Mouse (Mus musculus) midbrain, postnatal 0 days (tissue): ENCODE data around the gene R3hdm2. TPM values are rescaled to one million over a fixed set of nuclear protein-coding genes. Genes with fewer than 3 reads are reported as not detected.

Experiments used
- ATAC-seq: fragments of 200-750 bp; cut with Nextera tagmentation; 2 replicates; pipeline ENCODE4 v1.8.0; 2017; ENCODE audit warnings: moderate number of reproducible peaks, mild to moderate bottlenecking, moderate TSS enrichment, moderate library complexity; ENCODE audit not compliant: low FRiP score
- DNase-seq: peaks from one replicate; pipeline ENCODE4 v3.0.0-alpha.2; 2015; ENCODE audit warnings: low spot score
- H3K27ac ChIP-seq: fragments of 300-500 bp; sonication (generic); 2 replicates; pipeline ENCODE4 v1.5.1; 2014; ENCODE audit warnings: low read depth, mild to moderate bottlenecking, low read length, mixed read lengths
- H3K27me3 ChIP-seq: fragments of 300-500 bp; sonication (generic); 2 replicates; pipeline ENCODE4 v1.6.1; 2014; ENCODE audit warnings: low read length, control low read depth, mixed read lengths; ENCODE audit not compliant: insufficient read depth
- H3K36me3 ChIP-seq: fragments of 300-500 bp; sonication (generic); 2 replicates; pipeline ENCODE4 v1.6.1; 2014; ENCODE audit warnings: low read length, control low read depth, mixed read lengths; ENCODE audit not compliant: insufficient read depth
- H3K4me1 ChIP-seq: fragments of 300-500 bp; sonication (generic); 2 replicates; pipeline ENCODE4 v1.6.1; 2014; ENCODE audit warnings: mild to moderate bottlenecking, control low read depth, antibody characterized with exemption, low read length, mixed read lengths; ENCODE audit not compliant: insufficient read depth
- H3K4me2 ChIP-seq: fragments of 300-500 bp; sonication (generic); 2 replicates; pipeline ENCODE4 v1.6.1; 2014; ENCODE audit warnings: low read depth, mild to moderate bottlenecking, low read length, mixed read lengths; ENCODE audit not compliant: poor library complexity, severe bottlenecking
- H3K4me3 ChIP-seq: fragments of 300-500 bp; sonication (generic); 2 replicates; pipeline ENCODE4 v1.5.1; 2014; ENCODE audit warnings: low read depth, mild to moderate bottlenecking, low read length, moderate library complexity
- H3K9ac ChIP-seq: fragments of 300-500 bp; sonication (generic); replicated peaks from 2 replicates; pipeline ENCODE4 v1.6.1; 2014; ENCODE audit warnings: mild to moderate bottlenecking, low read length, moderate library complexity, mixed read lengths; ENCODE audit not compliant: poor library complexity, severe bottlenecking
- H3K9me3 ChIP-seq: fragments of 300-500 bp; sonication (generic); 2 replicates; pipeline ENCODE4 v1.6.1; 2016; ENCODE audit warnings: low read length, control low read depth
- CTCF ChIP-seq: IDR thresholded peaks from 2 replicates; pipeline ENCODE4 v1.5.1; 2016; ENCODE audit warnings: antibody characterized with exemption, mild to moderate bottlenecking
- WGBS: fragments of 180-500 bp; shearing (Covaris S2); extraction: QIAGEN DNeasy Blood & Tissue Kit; methylation state at CpG from one replicate; pipeline ENCODE4 v1.1.7; 2014; 5-methylcytosine and 5-hydroxymethylcytosine counted together
- polyA plus RNA-seq: library from polyadenylated mRNA; unstranded; fragments of >200 nt; fragmentation: Nextera tagmentation; extraction: Ambion mirVana; gene quantifications from 2 replicates; pipeline ENCODE4 v1.2.1, GENCODE M21; 2015
- total RNA-seq: library from RNA; depleted of rRNA; stranded (reverse); fragments of >200 nt; gene quantifications from 2 replicates; pipeline ENCODE4 v1.2.3, GENCODE M21; 2014

Gene R3hdm2
- total and polyA plus RNA-seq, 2 experiments from 2014 or later = 40.0 to 52.0 TPM

DNA sequence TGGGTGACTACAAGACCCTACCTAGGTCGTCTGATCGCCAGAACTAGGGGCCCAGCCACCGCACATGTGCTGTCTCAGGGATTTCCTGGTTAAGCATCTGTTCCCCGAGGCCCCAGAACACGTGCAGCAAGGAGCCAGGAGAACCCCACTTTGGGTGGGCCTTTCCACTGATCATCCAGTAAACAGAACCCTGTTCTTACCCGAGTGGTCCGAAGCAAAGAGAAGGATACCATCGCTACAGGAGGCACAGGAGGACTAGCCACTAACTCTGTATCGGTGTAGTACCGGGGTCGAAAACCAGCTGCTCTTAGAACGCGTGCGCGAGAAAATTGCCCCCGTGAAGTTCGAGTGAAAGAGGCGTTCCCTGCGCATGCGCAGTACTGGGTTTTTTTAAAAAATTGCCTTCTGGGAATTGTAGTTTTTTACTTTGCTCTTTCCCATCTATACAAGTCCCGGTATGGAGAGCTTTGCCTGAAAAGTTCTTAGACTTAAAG lies 142.0 kb downstream of the R3hdm2 start, which contains the start of gene Shmt2:
Shmt2 (minus strand) TSS at position 357 of the 494 bp plus-strand sequence.
- no peak within 1 kb of the TSS for H3K27ac ChIP-seq
- H3K36me3 ChIP-seq = peaks cover 19% of the 10 kb centered on the region
- H3K4me3 ChIP-seq = peak within 1 kb of the TSS; percentile 51
- no peak for TF ChIP-seq CTCF
- ATAC-seq (peak; percentile 53; the same call in 1 of the 2 replicates), DNase-seq (peak; percentile 98)
- peak within 1 kb of the TSS; percentile 88 for H3K4me2 ChIP-seq
- WGBS = under 1% methylated on average over 21 of the region's 21 CpGs
- H3K9me3 ChIP-seq = no peaks in the 10 kb centered on the region
- peaks cover 8% of the 10 kb centered on the region; the same call in 1 of the 2 replicates for H3K4me1 ChIP-seq
- peaks cover 8% of the 10 kb centered on the region; the same call in 1 of the 2 replicates for H3K27me3 ChIP-seq
- peak within 1 kb of the TSS; percentile 56 for H3K9ac ChIP-seq

DNA sequence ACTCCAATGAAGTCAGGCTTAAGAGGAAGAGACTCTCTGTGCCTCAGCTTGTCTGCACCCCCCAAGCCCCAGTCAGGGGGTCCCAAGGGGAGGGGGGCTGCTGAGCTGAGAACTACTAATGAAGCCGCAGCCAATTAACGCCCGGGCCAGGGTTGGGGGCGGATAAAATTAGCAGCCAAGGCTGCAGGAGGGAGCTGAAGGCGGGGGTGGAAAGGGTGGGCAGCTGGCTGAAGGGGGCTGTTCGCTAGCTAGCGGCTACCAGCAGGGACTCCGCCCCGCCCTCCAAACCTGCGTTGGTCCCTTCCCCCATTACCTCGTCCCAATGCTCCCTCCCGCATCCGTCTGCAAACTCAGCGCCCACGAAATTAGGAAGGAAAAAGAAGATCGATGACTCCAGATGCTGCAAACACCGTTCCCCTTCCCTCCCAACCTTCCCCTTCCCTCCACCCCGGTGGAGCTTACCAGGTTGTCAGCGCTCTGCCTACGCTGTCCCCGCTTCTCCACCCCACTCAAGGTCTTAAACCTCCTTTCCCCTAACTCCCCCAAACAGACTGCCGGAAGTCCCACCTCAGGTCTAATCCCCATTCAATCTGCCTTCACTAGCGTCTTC lies 144.6 kb downstream of the R3hdm2 start:
- H3K4me1 ChIP-seq = peaks cover 8% of the 10 kb centered on the region
- H3K27me3 ChIP-seq = peaks cover 8% of the 10 kb centered on the region; the same call in 1 of the 2 replicates
- H3K4me3 ChIP-seq = no peak overlapping the region
- no peak for TF ChIP-seq CTCF
- ATAC-seq = no peak
- H3K9me3 ChIP-seq = no peaks in the 10 kb centered on the region
- no peak overlapping the region for H3K27ac ChIP-seq
- 4% methylated on average over 23 of the region's 23 CpGs for WGBS
- H3K36me3 ChIP-seq = 0 out of 2 replicates have a peak, but pooled peaks cover 4% of the 10 kb centered on the region
- no peak overlapping the region for H3K9ac ChIP-seq
- no peak overlapping the region; the same call in 1 of the 2 replicates for H3K4me2 ChIP-seq
- DNase-seq = no peak

DNA sequence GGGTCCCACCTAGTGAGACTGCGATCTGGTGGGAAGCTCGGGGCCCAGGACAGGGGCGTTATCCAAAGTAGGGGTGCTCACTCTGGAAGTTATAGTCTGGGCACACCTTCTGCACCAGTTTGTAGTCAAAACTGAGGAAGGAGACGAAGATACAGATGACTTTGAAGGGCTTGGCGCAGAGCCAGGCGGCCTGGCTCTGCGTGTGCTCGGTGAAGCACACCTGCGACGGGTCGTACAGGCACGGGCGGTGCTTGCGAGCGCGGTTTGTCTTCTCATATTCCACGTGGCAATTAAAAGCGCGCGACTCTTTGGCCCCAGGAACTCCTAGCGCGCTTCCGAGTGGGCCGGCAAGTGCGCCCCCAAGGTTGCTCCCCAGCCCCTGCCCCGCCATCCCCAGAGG lies 145.9 kb downstream of the R3hdm2 start:
- ATAC-seq = no peak
- H3K9ac ChIP-seq = no peak overlapping the region
- WGBS = 6% methylated on average over 26 of the region's 26 CpGs

DNA sequence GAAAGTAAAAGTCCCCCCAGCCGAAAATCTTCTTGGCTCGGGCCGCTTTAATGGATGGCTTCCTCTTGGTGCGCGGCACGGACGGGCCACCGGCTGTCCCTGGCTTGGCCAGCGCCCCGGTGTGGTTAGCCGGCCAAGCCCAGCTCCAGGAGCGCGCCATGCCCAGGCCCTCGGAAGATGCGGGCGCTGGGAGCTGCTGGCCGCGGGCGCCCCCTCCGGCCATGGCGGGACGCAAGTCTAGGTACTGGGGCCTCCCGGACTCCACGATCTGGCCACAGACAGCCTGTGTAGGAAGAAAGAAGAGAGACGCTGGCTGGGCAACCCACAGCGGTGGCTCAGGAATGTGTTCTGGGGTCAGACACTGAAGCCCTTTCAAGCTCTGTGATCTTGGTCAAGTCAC lies 146.6 kb downstream of the R3hdm2 start:
- Histone ChIP-seq H3K4me3 (peak overlapping the region; percentile 1; the same call in 1 of the 2 replicates), H3K9me3 (no peaks in the 10 kb centered on the region), H3K36me3 (no peaks in the 10 kb centered on the region), H3K4me2 (peak overlapping the region; percentile 30; the same call in 1 of the 2 replicates), H3K27me3 (peaks cover 14% of the 10 kb centered on the region; the same call in 1 of the 2 replicates), H3K9ac (peak overlapping the region; percentile 33; the same call in 1 of the 2 replicates), H3K27ac (peak overlapping the region; percentile 55; the same call in 1 of the 2 replicates), H3K4me1 (peaks cover 10% of the 10 kb centered on the region)
- WGBS = 5% methylated on average over 24 of the region's 26 CpGs
- TF ChIP-seq CTCF = peak; percentile 60
- no peak for ATAC-seq
- DNase-seq = peak; percentile 60

More for the DNA sequence above, 145.9 kb downstream of the R3hdm2 start:
- TF ChIP-seq CTCF = no peak
- H3K36me3 ChIP-seq = no peaks in the 10 kb centered on the region
- H3K4me2 ChIP-seq = 0 out of 2 replicates have a peak overlapping the region, but pooled peaks have one; percentile 30
- peaks cover 8% of the 10 kb centered on the region; the same call in 1 of the 2 replicates for H3K27me3 ChIP-seq
- H3K27ac ChIP-seq = no peak overlapping the region
- no peak for DNase-seq
- H3K4me1 ChIP-seq = peaks cover 12% of the 10 kb centered on the region
- H3K4me3 ChIP-seq = peak overlapping the region; percentile 1; the same call in 1 of the 2 replicates
- H3K9me3 ChIP-seq = no peaks in the 10 kb centered on the region

DNA sequence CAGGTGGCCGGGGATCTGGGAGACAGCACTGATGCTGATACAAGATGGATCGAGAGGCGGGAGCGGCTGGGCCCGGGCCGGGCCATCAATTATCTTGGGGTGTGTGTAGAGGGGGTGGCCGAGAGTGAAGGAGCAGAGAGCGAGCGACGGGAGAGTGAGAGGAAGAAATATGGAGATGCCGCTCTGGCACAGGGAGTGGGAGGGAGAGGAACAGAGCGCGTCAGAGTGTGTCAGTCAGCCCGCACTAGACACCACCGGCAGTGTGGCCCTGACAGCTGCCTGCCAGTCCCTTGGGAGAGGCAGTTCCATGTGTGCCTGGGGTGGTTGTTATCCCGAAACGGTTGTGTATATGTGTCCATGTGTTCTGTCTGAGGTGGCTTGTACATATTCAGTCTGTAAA lies 147.4 kb downstream of the R3hdm2 start:
- H3K9me3 ChIP-seq = no peaks in the 10 kb centered on the region
- peak overlapping the region; percentile 30 for H3K4me2 ChIP-seq
- peak overlapping the region; percentile 33; the same call in 1 of the 2 replicates for H3K9ac ChIP-seq
- DNase-seq = peak; percentile 40
- peak; percentile 4; the same call in 1 of the 2 replicates for ATAC-seq
- H3K27ac ChIP-seq = peak overlapping the region; percentile 55
- WGBS = 13% methylated on average over 17 of the region's 17 CpGs
- no peaks in the 10 kb centered on the region for H3K36me3 ChIP-seq
- peaks cover 15% of the 10 kb centered on the region; the same call in 1 of the 2 replicates for H3K27me3 ChIP-seq
- peak overlapping the region; percentile 12; the same call in 1 of the 2 replicates for H3K4me3 ChIP-seq
- no peak for TF ChIP-seq CTCF
- H3K4me1 ChIP-seq = peaks cover 8% of the 10 kb centered on the region

DNA sequence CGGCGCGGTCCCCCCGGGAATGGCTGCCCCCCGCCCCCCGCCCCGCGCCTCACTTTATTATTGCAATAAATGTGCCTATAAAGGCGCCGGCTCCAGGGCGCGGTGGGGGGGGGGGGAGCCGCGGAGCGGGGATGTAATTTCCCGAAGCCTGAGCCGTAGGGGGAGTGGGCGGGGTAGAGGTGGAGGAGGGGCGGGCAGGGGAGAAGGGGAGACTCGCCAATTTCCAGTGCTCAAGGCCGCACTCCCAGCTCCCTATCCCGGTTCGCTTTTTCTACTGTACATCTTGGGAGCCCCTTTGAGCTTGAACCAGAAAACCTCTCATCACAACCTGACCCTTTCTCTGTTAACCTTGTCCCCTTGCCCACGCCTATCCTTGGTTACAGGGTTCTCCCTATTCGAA lies 150.8 kb downstream of the R3hdm2 start:
- peaks cover 13% of the 10 kb centered on the region for H3K4me1 ChIP-seq
- DNase-seq (no peak), ATAC-seq (no peak)
- H3K27ac ChIP-seq = 0 out of 2 replicates have a peak overlapping the region, but pooled peaks have one; percentile 38
- peak overlapping the region; percentile 32 for H3K4me3 ChIP-seq
- 3% methylated on average over 15 of the region's 25 CpGs for WGBS
- no peak for TF ChIP-seq CTCF
- peaks cover 10% of the 10 kb centered on the region; the same call in 1 of the 2 replicates for H3K27me3 ChIP-seq
- no peaks in the 10 kb centered on the region for H3K36me3 ChIP-seq
- H3K9ac ChIP-seq = peak overlapping the region; percentile 42; the same call in 1 of the 2 replicates
- H3K9me3 ChIP-seq = no peaks in the 10 kb centered on the region
- peak overlapping the region; percentile 91 for H3K4me2 ChIP-seq
